Mouse (Mus musculus) brain, embryonic 14.5 days (tissue): Measurements from ENCODE around the gene Hcrtr1. TPM values are rescaled to one million over a fixed set of nuclear protein-coding genes. Genes with fewer than 3 reads are reported as not detected.

ENCODE experiments used
- DNase-seq: peaks from one replicate; pipeline ENCODE4 v3.0.0-alpha.2; 2011; ENCODE audit warnings: low read depth
- CTCF ChIP-seq: fragments of 200-500 bp; IDR thresholded peaks from 2 replicates; pipeline ENCODE4 v1.5.1; 2012; ENCODE audit warnings: inconsistent platforms, mild to moderate bottlenecking, moderate library complexity, borderline replicate concordance; ENCODE audit not compliant: insufficient read depth, insufficient read length; ENCODE audit errors: extremely low read depth
- POLR2A ChIP-seq: fragments of 200-500 bp; IDR thresholded peaks from 2 replicates; pipeline ENCODE4 v1.6.1; 2012; ENCODE audit warnings: mild to moderate bottlenecking, inconsistent platforms, borderline replicate concordance; ENCODE audit not compliant: poor library complexity, insufficient read depth, insufficient read length, severe bottlenecking; ENCODE audit errors: extremely low read depth
- polyA plus RNA-seq: library from polyadenylated mRNA; depleted of rRNA; stranded (reverse); fragments of >200 nt; gene quantifications from 2 replicates; pipeline ENCODE4 v1.2.3, GENCODE M21; 2012; rRNA removed

Hcrtr1 gene
- polyA plus RNA-seq, 1 experiment, result 2.0 TPM

DNA sequence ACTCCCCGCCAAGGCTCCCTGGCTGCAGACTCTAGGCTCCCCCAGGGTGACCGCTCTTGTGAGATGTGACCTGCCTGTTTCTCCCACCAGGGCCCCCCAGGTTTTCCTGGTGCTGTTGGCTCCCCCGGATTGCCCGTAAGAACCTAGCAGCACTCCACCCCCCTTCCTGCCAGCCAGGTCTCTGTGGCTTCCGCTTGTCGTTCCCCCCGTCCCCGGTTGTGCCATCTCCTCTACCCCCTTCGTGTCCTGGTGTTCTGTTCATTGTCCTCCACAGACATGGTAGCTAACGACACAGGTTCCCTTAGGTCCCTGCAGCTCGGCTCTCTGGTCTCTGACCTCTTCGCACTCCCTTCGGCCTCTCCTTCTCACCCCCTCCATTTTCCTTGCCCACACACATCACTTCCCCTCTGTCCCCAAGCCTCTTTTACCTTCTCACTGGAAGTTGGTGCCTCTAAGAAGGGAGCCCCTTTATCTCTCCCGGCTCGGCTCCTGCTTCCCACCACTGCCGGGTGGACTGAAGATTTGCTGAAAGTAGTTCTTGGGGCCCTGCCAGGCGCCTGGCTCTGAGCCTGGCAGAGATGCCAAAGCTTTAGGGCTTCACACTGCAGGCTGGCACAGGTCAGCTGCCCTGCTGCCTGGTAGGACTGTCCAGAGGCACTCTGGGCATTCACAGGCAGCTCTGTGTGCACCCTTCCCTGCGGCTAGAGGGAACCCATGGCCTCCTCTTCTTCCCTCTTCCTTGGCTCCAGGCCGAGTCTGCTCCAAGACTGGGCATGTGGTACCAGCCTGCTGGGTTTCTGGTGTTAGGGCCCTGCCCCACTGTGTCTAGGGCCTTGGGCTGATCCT is 57.6 kb downstream of the Hcrtr1 start:
- no peak for TF ChIP-seq CTCF
- no peak for TF ChIP-seq POLR2A
- DNase-seq, result peak; percentile 89

Other genes starting within 250 kb of the Hcrtr1 start
- gene Spocd1, start 210.1 kb downstream of the Hcrtr1 start, polyA plus RNA-seq, result 0.05 and 0.14 TPM in 2 replicates
- 126 and 152 TPM in 2 replicates for gene Adgrb2, start 154.5 kb downstream of the Hcrtr1 start, polyA plus RNA-seq
- gene Col16a1, start 91.5 kb downstream of the Hcrtr1 start, polyA plus RNA-seq, result 16.7 and 17.1 TPM in 2 replicates
- gene Pef1, start 36.8 kb downstream of the Hcrtr1 start, polyA plus RNA-seq, result 59.7 and 71.4 TPM in 2 replicates
- gene Tinagl1, start 35.8 kb upstream of the Hcrtr1 start, polyA plus RNA-seq, result 5.4 and 8.1 TPM in 2 replicates
- gene Gm853, start 83.0 kb upstream of the Hcrtr1 start, polyA plus RNA-seq, result 0.32 and 0.62 TPM in 2 replicates
- 72.2 and 126 TPM in 2 replicates for gene Serinc2, start 139.8 kb upstream of the Hcrtr1 start, polyA plus RNA-seq
- 105 and 126 TPM in 2 replicates for gene Fabp3, start 169.2 kb upstream of the Hcrtr1 start, polyA plus RNA-seq
- 0.54 and 0.78 TPM in 2 replicates for gene Gm10570, start 169.3 kb upstream of the Hcrtr1 start, polyA plus RNA-seq
- 33.0 and 38.7 TPM in 2 replicates for gene Zcchc17, start 220.6 kb upstream of the Hcrtr1 start, polyA plus RNA-seq
- gene Snrnp40, start 220.8 kb upstream of the Hcrtr1 start, polyA plus RNA-seq, result 81.4 and 113 TPM in 2 replicates